Mouse (Mus musculus): ENCODE results near the gene Tmem144.

The Tmem144 gene

DNA sequence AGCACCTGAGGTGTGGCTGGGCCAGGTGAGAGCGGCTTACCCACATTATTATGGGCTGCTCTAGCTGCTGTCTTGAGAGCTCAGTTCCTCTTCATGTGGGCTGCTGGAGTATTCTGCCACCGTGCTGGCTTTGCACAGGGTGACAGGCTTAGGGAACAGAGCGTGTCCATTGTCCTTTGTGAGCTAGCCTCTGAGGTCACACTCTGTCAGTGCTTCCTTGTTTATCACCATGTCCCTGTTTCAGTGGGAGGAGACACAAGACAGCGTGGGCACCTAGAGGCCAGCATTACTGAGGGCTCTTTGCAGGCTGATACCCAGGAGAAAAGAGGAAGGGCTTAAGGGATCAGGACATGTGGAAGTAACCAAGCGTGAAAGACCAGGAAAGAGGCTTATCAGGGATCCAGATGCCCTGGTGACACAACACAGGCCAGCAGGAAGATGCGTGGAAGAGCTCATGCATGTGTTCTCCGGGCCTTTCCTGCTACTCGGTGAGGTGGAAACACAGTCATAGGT, at the start of gene Tmem144:
Gene Tmem144, minus strand, starts transcription at position 120 of the 513 bp plus-strand sequence.
- DNase-seq (ENCODE audit: low spot score), result no peak

DNA sequence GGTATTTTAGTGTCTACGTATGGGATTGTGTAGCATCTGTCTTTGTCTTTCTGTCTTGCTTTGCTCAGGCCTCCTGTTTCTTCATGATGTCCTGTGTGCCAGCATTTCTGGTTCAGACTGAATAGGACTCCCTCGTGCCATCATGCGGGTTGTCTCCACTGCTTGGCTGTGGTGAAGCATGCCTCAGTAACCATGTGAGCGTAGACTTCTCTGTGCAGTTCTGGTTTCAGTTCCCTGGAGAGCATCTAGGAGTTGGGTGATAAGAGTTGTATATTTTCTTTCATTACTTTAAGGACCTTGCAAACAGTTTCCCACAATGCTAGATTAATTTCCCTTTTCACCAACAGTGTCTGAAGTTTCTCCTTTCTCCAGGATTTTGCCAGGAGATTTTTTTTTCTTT, 49.2 kb upstream of the Tmem144 start:
- no peak for DNase-seq (ENCODE audit: low spot score)

DNA sequence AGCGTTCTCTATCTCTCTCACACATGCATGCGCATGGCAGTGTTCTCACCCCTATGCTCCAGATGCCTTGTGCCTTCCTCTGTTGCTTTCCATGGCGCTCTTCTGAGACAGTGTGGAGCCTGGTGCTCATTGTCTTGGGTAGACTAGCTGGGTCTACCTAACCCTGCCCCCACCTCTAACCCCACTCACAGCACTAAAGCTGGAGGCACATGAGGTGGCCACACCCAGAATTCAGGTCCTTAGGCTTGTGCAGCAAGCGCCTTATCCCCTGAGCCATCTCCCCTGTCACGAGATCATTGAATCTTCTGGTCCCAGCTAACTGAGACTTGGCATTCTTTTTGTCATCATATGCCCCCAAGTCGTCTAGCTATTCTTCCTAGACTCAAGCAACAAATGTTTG, 48.7 kb upstream of the Tmem144 start:
- DNase-seq (ENCODE audit: low spot score), result no peak

DNA sequence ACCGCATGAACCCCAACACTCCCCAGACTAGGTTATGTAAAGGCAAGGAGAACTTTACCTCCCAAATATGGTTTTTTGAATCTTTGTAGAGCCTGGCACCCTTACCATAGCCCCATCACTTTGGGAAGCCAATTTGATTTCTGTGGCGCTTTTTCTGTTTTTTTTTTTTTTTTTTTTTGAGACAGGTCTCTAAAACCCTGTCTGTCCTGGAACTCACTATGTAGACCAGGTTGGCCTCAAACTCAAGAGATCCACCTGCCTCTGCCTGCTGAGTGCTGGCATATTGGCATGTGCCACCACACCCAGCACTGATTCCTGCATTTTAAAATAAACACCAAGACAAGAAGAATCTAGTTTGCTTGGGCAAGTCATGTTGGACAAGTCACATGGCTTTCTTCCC, 47.9 kb upstream of the Tmem144 start:
- no peak for DNase-seq (ENCODE audit: low spot score)

DNA sequence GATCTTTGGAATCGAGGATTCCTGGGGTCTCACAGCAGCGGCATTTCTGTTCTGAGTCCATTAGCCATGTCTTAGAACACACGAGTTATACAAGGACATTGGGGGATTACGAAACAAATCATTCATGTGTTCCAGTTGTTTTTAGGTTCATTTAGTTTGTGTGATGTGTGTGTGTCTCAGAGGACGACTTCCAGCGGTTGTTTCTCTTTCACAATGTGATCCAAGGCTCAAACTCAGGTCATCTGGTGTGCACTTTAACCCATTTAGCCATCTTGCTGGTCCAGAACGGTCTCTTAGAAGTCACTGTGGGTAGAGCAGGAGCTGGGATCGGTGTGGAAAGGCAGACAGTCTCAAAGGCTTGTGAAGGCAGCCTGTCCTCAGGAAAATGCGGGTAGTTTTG, 47.3 kb upstream of the Tmem144 start:
- no peak for DNase-seq (ENCODE audit: low spot score)

DNA sequence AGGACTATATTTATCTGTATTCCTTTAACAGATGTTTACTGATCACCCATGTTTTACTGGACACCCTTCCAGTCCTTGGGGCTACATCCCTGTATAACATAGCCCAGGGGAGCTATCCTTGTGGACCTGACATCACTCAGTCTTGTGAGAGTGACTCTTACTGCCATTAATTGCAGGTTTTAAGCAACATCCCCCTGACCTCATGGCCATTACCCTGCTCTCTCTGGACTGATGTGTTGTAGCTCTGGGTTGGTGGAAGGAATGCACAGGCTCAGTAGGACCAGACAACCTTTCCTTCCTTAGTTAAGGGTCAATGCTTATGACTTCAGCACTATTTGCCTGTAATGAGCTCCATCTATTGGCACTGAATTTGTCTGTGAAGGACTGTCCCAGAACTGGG, 45.9 kb upstream of the Tmem144 start:
- no peak for DNase-seq (ENCODE audit: low spot score)

DNA sequence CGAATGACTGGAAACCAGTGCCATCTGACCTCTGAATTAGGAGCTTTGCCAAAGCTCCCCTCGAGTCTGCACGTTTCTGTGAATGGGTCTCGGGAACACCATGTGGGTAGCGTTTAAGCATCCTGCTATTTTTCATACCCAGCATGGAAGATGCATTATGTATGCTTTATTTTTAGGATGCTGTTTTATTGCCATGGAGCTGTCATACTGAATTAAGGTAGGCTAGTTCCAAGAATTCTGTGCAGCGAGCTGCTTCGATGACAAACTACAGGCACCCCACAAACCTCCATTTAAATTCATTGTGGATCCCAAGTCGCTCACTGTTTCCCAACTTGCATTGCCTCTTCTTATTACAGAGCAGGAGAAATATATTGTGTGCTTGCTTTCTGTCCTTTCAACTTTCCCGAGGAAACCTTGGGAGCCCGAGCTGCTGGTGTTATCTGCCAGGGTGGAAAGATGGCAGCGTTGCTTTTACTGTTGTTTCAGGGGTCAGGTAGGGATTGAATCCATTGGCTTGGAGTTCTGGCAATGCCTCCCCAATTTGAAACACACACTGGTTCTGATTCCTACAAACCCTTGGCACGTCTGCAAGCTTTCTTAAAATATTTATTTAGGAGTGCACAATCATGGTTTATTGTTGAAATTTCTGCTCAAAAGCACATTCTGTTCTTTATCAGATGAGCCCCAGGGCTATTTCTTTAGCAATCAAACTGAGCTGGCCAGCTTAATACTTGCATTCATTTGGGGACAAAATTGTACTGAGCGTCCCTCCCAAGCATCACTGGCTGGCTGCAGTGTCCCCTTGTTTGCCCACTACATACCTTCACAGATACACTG, 45.2 kb upstream of the Tmem144 start:
- no peak for DNase-seq (ENCODE audit: low spot score)

DNA sequence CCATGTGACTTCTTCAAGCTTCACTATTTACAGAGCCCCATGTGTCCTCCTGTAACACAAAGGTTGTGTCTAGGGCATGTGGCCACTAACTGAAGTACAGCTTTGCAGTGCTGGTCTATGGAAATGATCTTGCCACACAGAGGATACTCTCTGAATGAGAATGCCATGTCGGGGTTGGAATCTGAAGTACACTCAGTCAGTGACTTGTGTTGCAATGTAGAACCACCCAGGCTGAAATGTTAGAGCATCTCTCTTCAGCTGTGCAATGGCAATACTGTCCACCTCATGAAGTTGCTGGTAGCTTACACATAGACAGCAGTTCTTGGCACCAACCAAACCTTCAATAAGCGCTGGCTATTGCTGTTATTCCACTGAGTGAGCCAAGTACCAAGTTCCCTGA, 35.4 kb upstream of the Tmem144 start:
- DNase-seq (ENCODE audit: low spot score), result no peak

DNA sequence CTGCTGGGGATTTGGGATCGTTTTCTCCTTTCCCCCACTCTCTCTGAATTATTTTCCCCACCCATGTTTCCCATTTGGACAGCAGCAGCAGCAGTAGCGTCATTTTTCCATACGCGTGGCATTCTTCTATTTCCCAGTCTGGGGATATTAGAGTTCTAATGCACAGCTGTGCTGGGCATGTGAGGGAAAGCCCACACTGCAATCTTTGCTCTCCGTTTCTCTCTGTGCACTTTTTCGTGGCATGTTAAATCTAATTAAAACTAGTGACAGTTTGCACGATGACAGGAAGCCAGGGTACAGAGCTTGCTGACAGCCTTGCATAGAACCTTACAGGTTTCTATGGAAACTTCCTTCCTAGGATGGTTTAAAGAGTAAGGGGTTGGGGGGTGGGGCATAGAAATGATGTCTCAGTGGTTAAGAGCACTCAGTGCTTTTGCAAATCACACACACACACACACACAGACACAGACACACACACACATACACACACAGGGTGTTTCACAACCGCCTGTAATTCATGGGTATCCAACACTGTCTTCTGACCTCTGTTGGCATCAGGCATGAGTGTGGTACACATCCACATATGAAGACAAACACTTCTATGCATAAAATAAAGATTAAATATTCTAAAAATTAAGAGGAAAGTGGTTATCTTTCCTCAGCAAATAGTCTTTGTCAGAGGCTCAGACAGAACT, 34.7 kb upstream of the Tmem144 start:
- DNase-seq (ENCODE audit: low spot score), result no peak

DNA sequence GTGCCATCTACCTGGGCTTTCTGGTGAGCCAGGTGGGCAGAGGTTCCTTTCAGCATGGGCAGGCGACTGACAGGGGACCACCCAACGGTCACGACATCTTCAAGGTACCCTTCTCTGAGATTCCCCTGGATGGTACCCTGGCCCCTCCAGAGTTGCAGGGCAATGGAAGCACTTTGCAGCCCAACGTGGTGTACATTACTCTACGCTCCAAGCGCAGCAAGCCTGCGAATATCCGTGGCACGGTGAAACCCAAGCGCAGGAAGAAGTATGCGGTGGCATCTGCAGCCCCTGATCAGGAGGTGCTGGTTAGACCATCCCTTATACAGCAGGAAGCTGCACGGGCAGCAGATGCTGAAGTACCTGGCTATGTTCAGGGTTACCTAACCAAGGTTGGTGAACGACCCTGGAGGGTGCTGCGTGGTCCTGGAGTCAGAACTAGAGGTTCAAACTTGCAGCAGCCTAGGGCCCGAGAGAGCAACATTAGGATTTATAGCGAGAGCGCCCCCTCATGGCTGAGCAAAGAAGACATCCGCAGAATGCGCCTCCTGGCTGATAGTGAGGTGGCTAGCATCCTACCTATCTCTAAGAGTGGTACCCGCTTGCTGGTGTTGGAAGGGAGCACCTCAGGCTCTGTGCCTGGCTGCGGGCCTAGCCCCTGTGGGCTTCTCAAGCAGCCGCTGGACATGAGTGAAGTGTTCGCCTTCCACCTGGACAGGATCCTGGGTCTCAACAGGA, 34.0 kb upstream of the Tmem144 start:
- no peak for DNase-seq (ENCODE audit: low spot score)

DNA sequence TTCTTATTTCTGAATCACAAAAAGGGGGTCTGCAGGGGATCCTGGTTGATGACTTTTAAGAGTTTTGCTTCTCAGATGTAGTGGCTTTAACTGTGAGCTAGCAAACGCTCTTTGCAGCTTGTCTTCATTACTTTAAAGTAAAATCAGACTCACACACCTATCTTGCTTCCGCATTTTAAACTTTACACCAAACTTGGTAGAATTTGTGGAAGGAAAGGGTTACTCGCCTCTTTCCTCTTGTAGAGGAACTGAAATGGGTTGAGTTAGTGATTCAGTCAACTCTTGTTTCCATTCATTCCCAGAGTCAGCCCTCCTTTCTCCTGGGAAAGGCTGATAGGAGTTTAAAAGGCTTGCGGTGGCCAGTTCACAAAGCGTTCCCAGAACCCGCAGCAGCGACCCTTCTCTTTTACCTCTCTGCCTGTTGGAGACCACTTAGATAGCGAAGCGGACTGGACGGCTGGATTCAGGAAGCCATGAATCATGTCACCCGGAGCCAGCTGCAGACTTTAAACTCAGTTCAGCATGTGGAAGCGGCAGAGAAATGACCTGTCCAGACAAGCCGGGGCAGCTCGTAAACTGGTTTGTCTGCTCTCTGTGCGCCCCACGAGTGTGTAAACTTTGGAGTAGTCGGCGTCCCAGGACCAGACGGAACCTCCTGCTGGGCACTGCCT, 33.2 kb upstream of the Tmem144 start:
- no peak for DNase-seq (ENCODE audit: low spot score)

DNA sequence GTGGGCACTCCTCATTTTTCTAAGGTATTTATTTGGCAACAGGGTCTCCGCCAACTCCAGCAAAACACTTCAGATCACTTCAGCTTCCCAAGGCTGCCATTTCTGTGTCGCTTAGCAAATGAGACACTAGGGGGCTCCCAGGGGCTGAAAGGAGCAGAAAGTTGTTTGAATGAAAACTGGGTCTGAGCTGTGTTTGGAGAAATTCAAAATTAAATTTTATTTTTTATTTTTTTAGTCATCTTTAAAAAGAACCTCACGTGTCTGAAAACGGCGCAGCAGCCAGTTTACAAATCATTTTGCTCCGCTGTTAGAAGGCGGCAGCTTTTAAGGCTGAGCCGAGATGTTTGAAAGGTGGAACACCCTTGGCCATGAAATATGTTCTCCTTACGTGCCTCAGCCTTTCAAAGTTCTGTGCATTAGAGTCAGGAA, 32.2 kb upstream of the Tmem144 start:
- DNase-seq (ENCODE audit: low spot score), result peak; percentile 29

DNA sequence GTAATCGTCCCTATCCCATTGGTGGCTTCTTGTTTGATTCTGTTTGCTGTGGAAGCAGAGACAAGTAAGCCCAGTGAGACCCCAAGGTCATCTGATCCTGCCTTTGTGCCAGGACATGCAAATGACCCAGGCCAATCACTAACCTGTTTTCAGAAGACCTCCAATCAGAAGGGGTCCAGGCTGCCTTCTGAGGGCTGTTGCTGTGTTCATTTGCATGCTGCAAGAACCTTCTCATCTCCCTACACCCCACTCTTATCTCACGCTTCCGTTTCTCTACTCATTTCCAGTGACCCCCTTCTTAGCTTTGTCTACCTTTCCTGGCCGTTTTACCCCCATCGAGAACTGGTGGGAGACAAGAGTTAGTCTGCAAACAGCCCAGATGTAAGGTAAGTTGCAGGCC, 31.7 kb upstream of the Tmem144 start, which contains the start of gene Fam198b:
Gene Fam198b, plus strand, starts transcription at position 229 of the 400 bp plus-strand sequence.
- no peak for DNase-seq (ENCODE audit: low spot score)

DNA sequence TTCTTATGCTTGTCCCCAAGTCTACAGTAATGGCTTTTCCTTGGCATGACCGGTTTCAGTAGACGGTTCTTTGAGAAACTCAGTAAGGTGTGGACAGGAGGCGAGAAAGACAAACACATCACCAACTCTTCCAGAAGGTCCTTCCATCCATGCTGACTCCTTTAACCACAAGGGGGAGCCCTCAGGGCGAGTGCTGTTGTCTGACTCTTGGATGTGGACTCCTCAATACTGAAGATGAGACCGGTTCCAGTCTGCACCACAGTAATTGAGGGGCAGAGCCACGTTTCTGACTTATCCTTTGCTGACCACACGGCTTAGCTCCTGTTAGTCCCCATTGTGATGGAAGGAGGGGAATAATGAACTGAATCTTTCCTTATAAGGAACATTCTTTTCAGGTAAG, 30.5 kb upstream of the Tmem144 start:
- DNase-seq (ENCODE audit: low spot score), result peak; percentile 59

DNA sequence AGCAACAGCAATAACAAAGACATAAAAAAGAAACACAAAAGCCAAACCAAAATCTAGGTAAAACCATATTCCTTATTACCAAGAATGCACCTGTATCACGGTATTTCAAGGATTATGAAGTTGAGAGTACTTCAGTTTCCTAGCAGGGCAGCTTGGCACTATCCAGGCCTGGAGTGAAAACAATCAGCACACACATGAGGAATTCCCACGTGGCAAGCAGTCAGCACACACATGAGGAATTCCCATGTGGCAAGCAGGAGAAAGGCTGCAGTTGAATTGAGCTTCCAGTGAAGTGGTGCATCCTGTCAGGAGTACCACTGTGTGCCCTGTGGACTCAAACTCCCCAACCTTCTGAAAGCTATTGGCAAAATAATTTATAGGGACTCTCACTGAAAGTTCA, 29.1 kb upstream of the Tmem144 start:
- no peak for DNase-seq (ENCODE audit: low spot score)

DNA sequence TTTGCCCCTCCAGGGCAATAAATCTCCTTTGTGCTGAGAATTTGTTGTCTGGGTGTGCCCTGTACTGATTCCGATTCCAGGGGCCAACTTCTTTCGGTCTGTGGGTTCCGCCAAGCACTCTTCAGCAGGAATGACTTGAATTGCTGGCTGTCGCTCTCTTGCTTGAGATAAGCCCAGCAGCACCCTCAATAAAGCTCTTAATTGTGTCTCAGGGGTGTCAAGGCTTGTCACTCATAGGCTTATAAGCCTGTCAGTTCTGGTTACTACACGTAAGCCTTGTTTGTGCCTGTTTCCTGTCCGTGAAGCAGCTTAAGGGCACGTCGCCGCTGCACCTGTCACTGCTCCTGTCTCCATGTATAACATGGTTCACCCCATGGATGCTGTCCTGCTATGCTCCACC, 26.7 kb upstream of the Tmem144 start:
- no peak for DNase-seq (ENCODE audit: low spot score)

DNA sequence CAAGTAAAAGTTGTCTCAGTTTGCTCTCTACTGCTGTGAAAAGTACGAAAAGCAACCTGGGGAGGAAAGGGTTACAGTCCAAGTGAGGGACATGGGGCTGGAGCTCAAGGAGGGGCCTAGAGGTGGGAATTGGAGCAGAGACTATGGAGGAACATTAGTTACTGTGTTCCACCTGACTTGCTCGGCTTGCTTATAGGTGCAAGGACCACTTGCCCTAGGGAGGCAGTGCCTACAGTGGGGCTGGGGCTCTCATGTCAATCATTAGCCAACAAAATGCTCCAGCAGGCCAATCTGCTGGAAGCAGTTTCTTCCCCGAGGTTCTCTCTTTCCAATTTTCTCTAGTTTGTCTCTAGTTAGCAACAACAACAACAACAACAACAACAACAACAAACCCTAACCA, 25.8 kb upstream of the Tmem144 start:
- DNase-seq (ENCODE audit: low spot score), result no peak

DNA sequence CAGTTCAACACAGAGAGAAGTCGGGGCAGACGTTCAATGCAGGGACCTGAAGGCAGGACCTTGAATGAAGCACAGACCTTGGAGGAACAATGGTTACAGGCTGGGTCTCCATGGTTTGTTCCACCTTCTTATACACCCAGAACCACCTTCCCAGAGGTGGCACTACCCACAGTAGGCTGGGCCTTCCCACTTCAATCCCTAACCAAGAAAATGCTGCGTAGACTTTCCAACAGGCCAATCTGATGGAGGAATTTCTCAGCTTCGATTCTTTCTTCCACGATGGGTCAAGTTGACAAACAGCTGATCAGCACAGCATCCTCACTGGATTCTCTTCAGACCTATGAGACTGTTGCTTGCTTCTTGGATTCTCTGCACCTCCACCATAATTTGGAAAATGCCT, 22.9 kb upstream of the Tmem144 start:
- DNase-seq (ENCODE audit: low spot score), result no peak

DNA sequence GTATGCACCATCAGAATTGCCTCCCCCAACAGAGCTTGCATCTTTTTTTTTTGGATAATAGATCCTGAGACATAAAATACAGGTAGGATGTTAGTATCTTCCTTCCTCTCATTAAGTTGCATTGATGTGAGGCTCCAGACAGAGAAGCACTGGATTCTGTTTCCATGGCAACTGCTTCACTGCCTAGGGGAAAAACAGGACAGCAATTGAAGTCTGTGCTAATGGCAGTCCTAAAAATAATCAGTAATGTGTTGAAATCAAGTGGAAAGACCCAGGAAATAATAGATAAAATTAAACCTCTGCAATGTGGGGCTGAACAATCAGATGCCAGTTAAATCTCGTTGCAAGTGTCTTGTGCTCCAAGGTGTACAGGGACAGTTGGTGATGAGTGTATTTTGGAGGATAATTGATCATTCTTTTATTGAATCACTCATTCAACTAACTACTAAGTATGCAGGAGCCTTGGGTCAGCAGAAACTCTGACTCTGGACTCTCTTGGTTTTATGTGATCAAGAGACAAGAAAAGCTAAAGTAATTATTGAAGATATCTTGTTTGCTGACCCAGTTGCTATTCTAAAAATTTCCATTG, 14.6 kb upstream of the Tmem144 start:
- no peak for DNase-seq (ENCODE audit: low spot score)

DNA sequence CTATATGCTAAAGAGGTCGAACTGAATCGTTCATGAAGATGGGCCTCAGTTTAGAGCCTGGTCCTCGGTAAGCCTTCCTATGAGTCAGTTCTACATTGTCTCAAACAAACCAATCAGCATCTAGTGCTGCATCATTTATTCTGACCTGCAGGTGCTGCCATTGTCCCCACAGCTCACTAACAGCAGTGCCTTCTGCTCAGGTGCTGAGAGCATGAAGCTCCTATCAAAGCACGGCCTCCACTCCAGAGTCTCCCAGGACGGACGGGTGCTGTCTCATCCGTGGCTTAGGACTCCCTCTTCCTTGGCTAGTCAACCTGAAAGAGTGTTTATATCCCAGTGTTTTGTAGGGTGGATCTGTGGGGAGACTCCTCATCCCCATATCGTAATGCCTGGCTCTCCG, 14.0 kb upstream of the Tmem144 start:
- no peak for DNase-seq (ENCODE audit: low spot score)

DNA sequence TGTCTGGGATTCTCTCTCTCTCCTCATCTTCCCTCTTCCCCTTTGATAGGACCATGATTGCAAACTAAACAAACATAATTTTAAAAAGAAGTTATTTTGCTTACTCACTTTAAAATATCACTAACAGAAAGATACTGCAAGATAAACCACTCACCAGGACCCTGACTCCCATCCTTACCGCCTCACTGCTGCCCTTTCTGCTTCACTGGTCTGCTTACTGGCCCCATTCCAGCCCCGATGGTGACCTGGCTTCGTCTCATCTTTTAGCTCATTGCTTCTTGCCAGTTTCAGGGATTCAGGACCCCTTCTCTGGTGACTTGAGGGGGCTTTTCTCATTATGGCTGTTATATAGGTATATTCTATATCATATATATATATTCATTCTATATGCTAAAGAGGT, 13.5 kb upstream of the Tmem144 start:
- DNase-seq (ENCODE audit: low spot score), result no peak

DNA sequence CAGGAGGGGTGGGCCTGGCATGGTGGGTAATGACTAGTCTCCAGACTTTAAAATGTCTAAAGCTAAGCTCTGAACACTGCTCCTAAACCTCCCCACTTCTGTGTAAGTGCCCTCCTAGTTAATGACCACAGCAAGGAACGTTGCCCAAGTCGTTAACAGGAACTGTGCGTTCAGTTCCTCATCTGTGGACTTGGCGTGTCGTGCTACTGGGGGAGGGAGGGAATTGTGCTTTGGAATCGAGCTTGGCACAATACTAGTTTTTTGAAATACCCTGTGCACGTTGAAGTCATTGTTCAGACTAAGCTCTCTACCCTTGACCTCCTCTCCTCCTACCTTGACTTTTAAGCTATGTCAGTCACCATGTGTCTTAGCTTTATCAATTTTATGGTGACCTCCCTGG, 12.3 kb upstream of the Tmem144 start:
- no peak for DNase-seq (ENCODE audit: low spot score)
